Mouse (Mus musculus) G1E (cell line): ENCODE data around the gene Usp33. TPM values are rescaled to one million over a fixed set of nuclear protein-coding genes. Genes with fewer than 3 reads are reported as not detected.
"Not testable (repeated sequence)": the region's sequence is repeated elsewhere in the genome, so short reads cannot be mapped to it uniquely, and the experiment has no call there.

Source experiments
- ATAC-seq: 2 replicates; pipeline ENCODE4 v1.8.0; 2016; ENCODE audit warnings: mild to moderate bottlenecking; ENCODE audit not compliant: insufficient number of reproducible peaks, poor library complexity, low FRiP score, severe bottlenecking; ENCODE audit errors: extremely low read depth
- DNase-seq: peaks from one replicate; pipeline ENCODE4 v3.0.0; 2012; ENCODE audit warnings: low spot score
- H3K27me3 ChIP-seq: 2 replicates; pipeline ENCODE4 v1.6.1; 2012; ENCODE audit warnings: mild to moderate bottlenecking, low read length, inconsistent platforms; ENCODE audit not compliant: insufficient read depth
- H3K36me3 ChIP-seq: replicated peaks from 2 replicates; pipeline ENCODE3; 2012; ENCODE audit warnings: mild to moderate bottlenecking, inconsistent platforms
- H3K4me1 ChIP-seq: 2 replicates; pipeline ENCODE4 v1.6.1; 2012; ENCODE audit warnings: low read depth, low read length, inconsistent platforms, mixed read lengths; ENCODE audit not compliant: insufficient read depth
- H3K4me3 ChIP-seq: 2 replicates; pipeline ENCODE4 v1.5.1; 2012; ENCODE audit warnings: low read depth, mild to moderate bottlenecking, inconsistent platforms, low read length, moderate library complexity, mixed read lengths
- H3K9me3 ChIP-seq: replicated peaks from 2 replicates; pipeline ENCODE4 v1.6.1; 2012; ENCODE audit warnings: inconsistent platforms
- CTCF ChIP-seq: IDR thresholded peaks from 2 replicates; pipeline ENCODE4 v1.5.1; 2012; ENCODE audit warnings: low read depth, low read length, inconsistent platforms, mixed read lengths
- GATA1 ChIP-seq: IDR thresholded peaks from 2 replicates; pipeline ENCODE4 v1.6.1; 2012; ENCODE audit warnings: borderline replicate concordance, low read length, inconsistent platforms, mixed read lengths
- GATA2 ChIP-seq: IDR thresholded peaks from 2 replicates; pipeline ENCODE4 v1.6.1; 2012; ENCODE audit warnings: low read depth, low read length, inconsistent platforms, borderline replicate concordance
- POLR2AphosphoS5 ChIP-seq: IDR thresholded peaks from 2 replicates; pipeline ENCODE4 v1.6.1; 2012; ENCODE audit warnings: low read depth, low read length, inconsistent platforms; ENCODE audit not compliant: insufficient replicate concordance
- TAL1 ChIP-seq: conservative IDR thresholded peaks from 2 replicates; pipeline ENCODE4 v1.6.1; 2012; ENCODE audit warnings: low read depth, low read length, inconsistent platforms, mixed read lengths
- polyA plus RNA-seq: library from polyadenylated mRNA; stranded (reverse); fragments of >175 nt; gene quantifications from 2 replicates; pipeline ENCODE4 v1.2.3, GENCODE M21; 2012
- total RNA-seq, 2 experiments: library from RNA; stranded (forward) in 1 of 2; stranded (reverse) in 1 of 2; fragments of 200-1000 nt in 1 of 2; fragments of >200 nt in 1 of 2; fragmentation: Nextera tagmentation in 1 of 2; gene quantifications; 2 replicates each; pipeline ENCODE4 v1.2.3; 2014 to 2017

Usp33 gene
- total and polyA plus RNA-seq, 3 experiments, result 16.8 to 108 (median 85.7) TPM

- DNase-seq (no peak), ATAC-seq (no peak)
- Histone ChIP-seq H3K4me1 (peaks cover 6% of the 10 kb centered on the region), H3K36me3 (peaks cover 73% of the 10 kb centered on the region), H3K9me3 (no peaks in the 10 kb centered on the region), H3K27me3 (no peaks in the 10 kb centered on the region), H3K4me3 (no peak overlapping the region)
- no peak for TF ChIP-seq GATA1
- no peak for TF ChIP-seq TAL1
- TF ChIP-seq CTCF, result no peak
- TF ChIP-seq GATA2, result no peak
- TF ChIP-seq POLR2AphosphoS5, result no peak
These were observed 40.3 kb upstream of the Usp33 start for GRCm38 (mm10) chr3:152305971-152306370.

- no peak overlapping the region for H3K4me3 ChIP-seq
- peak; percentile 48; the same call in 1 of the 2 replicates for ATAC-seq
- TF ChIP-seq CTCF (no peak), GATA1 (no peak), TAL1 (no peak), GATA2 (no peak), POLR2AphosphoS5 (no peak)
- no peaks in the 10 kb centered on the region for H3K9me3 ChIP-seq
- H3K27me3 ChIP-seq, result no peaks in the 10 kb centered on the region
- DNase-seq, result no peak
- H3K4me1 ChIP-seq, result peaks cover 6% of the 10 kb centered on the region
- peaks cover 71% of the 10 kb centered on the region for H3K36me3 ChIP-seq
These were observed 37.6 kb upstream of the Usp33 start for GRCm38 (mm10) chr3:152308485-152309249.

GRCm38 (mm10) chr3:152309250-152309645 lies 37.0 kb upstream of the Usp33 start:
- DNase-seq (no peak), ATAC-seq (no peak)
- no peak overlapping the region for H3K4me3 ChIP-seq

GRCm38 (mm10) chr3:152314666-152315065 lies 31.6 kb upstream of the Usp33 start:
- not testable (repeated sequence) for H3K27me3 ChIP-seq, ATAC-seq, DNase-seq, H3K4me3 ChIP-seq, H3K4me1 ChIP-seq, H3K9me3 ChIP-seq
- peaks cover 40% of the 10 kb centered on the region for H3K36me3 ChIP-seq

More at GRCm38 (mm10) chr3:152309250-152309645, 37.0 kb upstream of the Usp33 start:
- no peaks in the 10 kb centered on the region for H3K27me3 ChIP-seq
- TF ChIP-seq GATA2 (no peak), GATA1 (no peak), TAL1 (no peak)
- no peaks in the 10 kb centered on the region for H3K9me3 ChIP-seq
- H3K36me3 ChIP-seq, result peaks cover 74% of the 10 kb centered on the region
- peaks cover 6% of the 10 kb centered on the region for H3K4me1 ChIP-seq

GRCm38 (mm10) chr3:152315613-152316012 lies 30.7 kb upstream of the Usp33 start:
- H3K4me3 ChIP-seq, result no peak overlapping the region
- DNase-seq (peak; percentile 32), ATAC-seq (peak; percentile 100)
- H3K27me3 ChIP-seq, result no peaks in the 10 kb centered on the region
- H3K36me3 ChIP-seq, result peaks cover 35% of the 10 kb centered on the region
- H3K9me3 ChIP-seq, result 0 out of 2 replicates have a peak, but pooled peaks cover 1% of the 10 kb centered on the region
- no peak for TF ChIP-seq GATA1
- peak; percentile 61 for TF ChIP-seq CTCF
- H3K4me1 ChIP-seq, result peaks cover 1% of the 10 kb centered on the region; the same call in 1 of the 2 replicates

- not testable (repeated sequence) for ATAC-seq, H3K27me3 ChIP-seq, H3K4me3 ChIP-seq, H3K4me1 ChIP-seq, DNase-seq, H3K9me3 ChIP-seq
- H3K36me3 ChIP-seq, result peaks cover 42% of the 10 kb centered on the region
These were observed 29.7 kb upstream of the Usp33 start for GRCm38 (mm10) chr3:152316447-152317173.

- no peaks in the 10 kb centered on the region for H3K9me3 ChIP-seq
- TF ChIP-seq GATA1 (no peak), GATA2 (no peak), CTCF (no peak), TAL1 (no peak), POLR2AphosphoS5 (no peak)
- no peaks in the 10 kb centered on the region for H3K4me1 ChIP-seq
- H3K4me3 ChIP-seq, result no peak overlapping the region
- no peak for ATAC-seq
- peaks cover 30% of the 10 kb centered on the region for H3K36me3 ChIP-seq
- no peaks in the 10 kb centered on the region for H3K27me3 ChIP-seq
- DNase-seq, result no peak
These were observed 25.2 kb upstream of the Usp33 start for GRCm38 (mm10) chr3:152320972-152321645.
